24 mouse cellular contexts compared by ENCODE assay signal in genomic region chr1:92958999-92959398, GRCm38 (mm10). TPM values are rescaled to one million over a fixed set of nuclear protein-coding genes. Genes with fewer than 3 reads are reported as not detected.
DNase-seq lines count a peak whose midpoint lies in the region.
"Had no signal": no experiment of that assay in that cellular context is flagged by ENCODE, and none has a peak within 500 bp of the region (broad histone marks: within the 10 kb centered on the region; RNA-seq: fewer than 3 reads in every experiment).

No protein-coding gene starts in this region.

- DNase-seq in adrenal gland, postnatal 14 days, result peak; percentile 2
- DNase-seq in adrenal gland, postnatal 25 days, result no peak
- peak; percentile 1 to 13 for DNase-seq in lung, adult 18-20 months
- no peak for DNase-seq in lung, postnatal 14 days
- peak; percentile 1 for DNase-seq in ovary, postnatal 36 days (ENCODE audit: low spot score)
- no peak for DNase-seq in ovary, postnatal 10 days (ENCODE audit: low spot score)
- DNase-seq in large intestine, adult 2 months (ENCODE audit: low read depth, low spot score), result peak; percentile 80
- no peak for DNase-seq in adipocyte (ENCODE audit: low spot score)
- DNase-seq: adrenal gland, adult 2 months; cerebellum, adult 11-12 months; cerebellum, adult 9-10 months; gastrocnemius, postnatal 36 days had no signal

- WGBS in large intestine, adult 2 months, result 23% methylated on average over 1 of the region's 1 CpGs

RNA-seq across cellular contexts. Expression of gene Gpr35, which starts 8.3 kb away (rescaled TPM):
- total RNA-seq in adrenal gland, postnatal 14 days (2021), result 1.9 and 3.5 TPM in 2 replicates
- 0.33 and 0.49 TPM in 2 replicates for total RNA-seq in adrenal gland, postnatal 25 days (2021)
- polyA plus RNA-seq in large intestine, adult 2 months (2012; rRNA removed), result 21.9 and 37.1 TPM in 2 replicates
- polyA plus RNA-seq: hindbrain, embryonic 11.5 days had no signal

RNA-seq across cellular contexts. Expression of gene Capn10, which starts 24.8 kb away (rescaled TPM):
- 16.2 and 18.7 TPM in 2 replicates for total RNA-seq in adrenal gland, postnatal 14 days (2021)
- total RNA-seq in adrenal gland, postnatal 25 days (2021), result 25.3 and 28.8 TPM in 2 replicates
- 25.1 and 31.3 TPM in 2 replicates for polyA plus RNA-seq in large intestine, adult 2 months (2012; rRNA removed)

RNA-seq across cellular contexts. Expression of gene Aqp12, which starts 47.1 kb away (rescaled TPM):
- total RNA-seq in adrenal gland, postnatal 14 days (2021), result not detected in 2 replicates
- total RNA-seq in adrenal gland, postnatal 25 days (2021), result not detected in 2 replicates
- 0.12 TPM in 1 of 2 replicates, not detected in the other for polyA plus RNA-seq in large intestine, adult 2 months (2012; rRNA removed)
- total RNA-seq: ES-E14; gastrocnemius, adult 8-10 months; gastrocnemius, postnatal 36 days; heart, adult 2 months; heart, postnatal 25 days had no signal
- polyA plus RNA-seq: adrenal gland, adult 2 months; cortical plate, adult 2 months; embryonic facial prominence, embryonic 12.5 days; forebrain, embryonic 11.5 days; forebrain, embryonic 15.5 days; heart, adult 2 months; heart, embryonic 12.5 days; heart, embryonic 16.5 days; hindbrain, embryonic 11.5 days; hindbrain, embryonic 15.5 days had no signal

RNA-seq across cellular contexts. Expression of gene Rnpepl1, which starts 48.4 kb away (rescaled TPM):
- 69.4 and 74.6 TPM in 2 replicates for total RNA-seq in adrenal gland, postnatal 14 days (2021)
- total RNA-seq in adrenal gland, postnatal 25 days (2021), result 93.6 and 108 TPM in 2 replicates
- polyA plus RNA-seq in large intestine, adult 2 months (2012; rRNA removed), result 147 and 154 TPM in 2 replicates

RNA-seq across cellular contexts. Expression of gene Dusp28, which starts 52.2 kb away (rescaled TPM):
- total RNA-seq in adrenal gland, postnatal 14 days (2021), result 12.9 and 13.6 TPM in 2 replicates
- total RNA-seq in adrenal gland, postnatal 25 days (2021), result 11.2 and 15.2 TPM in 2 replicates
- 10.4 and 12.7 TPM in 2 replicates for polyA plus RNA-seq in large intestine, adult 2 months (2012; rRNA removed)

Comparison
In these comparisons a context has a peak if more than half of its experiments do, and no peak if none do; other contexts are left out.
1. DNase-seq: peak in adrenal gland, postnatal 14 days (single experiment), lung, adult 18-20 months (2 of 2), ovary, postnatal 36 days (single experiment) and large intestine, adult 2 months (single experiment); none in adrenal gland, postnatal 25 days (single experiment), lung, postnatal 14 days (single experiment), ovary, postnatal 10 days (single experiment) and adipocyte (single experiment).